Mouse (Mus musculus) cerebellum, adult 2 months (tissue): ENCODE measurements around the gene Acot1.

ENCODE experiments used
- CTCF ChIP-seq: fragments of 200-500 bp; IDR thresholded peaks from 2 replicates; pipeline ENCODE4 v1.5.1; 2011; ENCODE audit warnings: low read depth, mild to moderate bottlenecking, control low read depth, low read length, moderate library complexity, borderline replicate concordance; ENCODE audit not compliant: insufficient read depth
- POLR2A ChIP-seq: fragments of 200-500 bp; IDR thresholded peaks from 2 replicates; pipeline ENCODE4 v1.6.1; 2011; ENCODE audit warnings: low read length, control low read depth, borderline replicate concordance; ENCODE audit not compliant: insufficient read depth

- no peak for TF ChIP-seq POLR2A
- peak; percentile 24; the same call in 1 of the 2 replicates for TF ChIP-seq CTCF
These were observed 51.7 kb downstream of the Acot1 start for GRCm38 (mm10) chr12:84060946-84061345.
